Mouse (Mus musculus) heart, postnatal 14 days (tissue): ENCODE results near the gene Tceanc2. TPM values are rescaled to one million over a fixed set of nuclear protein-coding genes. Genes with fewer than 3 reads are reported as not detected.

Experiments used
- DNase-seq, 2 experiments: peaks; one replicate each; pipeline ENCODE4 v3.0.0; 2021 to 2022
- intact Hi-C: fragments of 180-260 bp; cut with DNase I; formaldehyde crosslinking; loops from one replicate; pipeline ENCODE4 v1.15.1; 2025
- total RNA-seq, 2 experiments: library from RNA; stranded (reverse); gene quantifications; 2 replicates each; pipeline ENCODE4 v1.2.3; 2021

Gene Tceanc2
- total RNA-seq, 2 experiments from 2014 or later: 11.8 to 12.5 TPM

GRCm38 (mm10) chr4:107180746-107181145 is 1.8 kb upstream of the Tceanc2 start:
- DNase-seq: no peak
- intact Hi-C loops: no loop called here

DNA sequence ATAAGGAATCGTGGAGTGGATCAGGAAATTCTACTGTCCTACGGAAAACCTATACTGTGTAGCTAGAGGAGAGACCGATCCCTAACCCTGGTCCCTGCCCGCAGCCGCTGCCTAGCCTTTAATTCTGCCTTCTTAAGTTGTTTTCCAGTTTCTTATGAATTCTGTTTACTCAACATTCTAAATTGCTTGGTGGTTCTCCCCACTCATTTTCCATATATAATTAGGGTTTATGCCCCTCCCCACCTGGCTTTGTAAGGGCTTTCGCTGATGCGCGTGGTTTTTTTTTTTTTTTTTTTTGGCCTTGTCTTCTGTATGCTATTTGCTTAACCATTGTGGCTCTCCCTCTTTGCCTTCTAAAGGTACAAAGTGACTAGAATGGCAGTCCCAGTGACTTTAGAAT is 645 bp upstream of the Tceanc2 start:
- no peak for DNase-seq
- intact Hi-C loops: loop anchor here (2.0 to 5.0 kb wide), 2 partner anchors 73 to 135 kb away; partner anchors contain the start of genes Hspb11, Lrrc42 and Yipf1

DNA sequence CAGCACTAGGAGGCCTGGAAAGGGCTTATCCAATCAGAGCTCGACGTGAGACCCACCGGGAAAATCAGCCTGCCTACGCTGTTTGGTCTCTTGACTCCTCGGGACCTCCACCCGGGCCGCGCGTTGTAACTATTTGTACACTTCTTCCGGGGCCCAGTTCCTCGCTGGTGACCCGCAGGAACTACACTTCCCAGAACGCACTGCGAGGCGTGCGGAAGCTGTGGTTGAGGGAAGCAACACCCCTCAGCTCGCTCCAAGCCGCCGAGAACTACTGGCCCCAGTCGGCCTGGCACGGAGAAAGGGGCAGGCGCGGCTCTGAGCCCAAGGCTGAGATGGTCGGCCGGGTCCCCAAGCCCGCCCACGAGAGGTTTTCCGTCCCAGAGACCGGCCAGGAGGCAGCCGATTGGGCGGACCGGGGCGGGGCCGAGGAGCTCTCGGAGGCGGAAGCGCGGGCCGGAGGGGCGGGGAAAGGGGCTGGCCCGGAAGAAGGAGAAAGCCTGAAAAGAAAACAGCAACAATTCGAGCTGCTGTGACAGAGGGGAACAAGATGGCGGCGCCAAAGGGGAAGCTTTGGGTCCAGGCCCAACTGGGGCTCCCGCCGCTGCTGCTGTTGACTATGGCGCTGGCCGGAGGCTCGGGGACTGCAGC is 610 bp downstream of the Tceanc2 start, which contains the start of gene Tmem59:
Gene Tmem59 (plus strand): TSS at position 218 of the 648 bp plus-strand sequence.
- peak; percentile 98 for DNase-seq
- intact Hi-C loops: loop anchor here (2.0 to 5.0 kb wide), 2 partner anchors 74 to 136 kb away; partner anchors contain the start of genes Hspb11, Lrrc42 and Yipf1

DNA sequence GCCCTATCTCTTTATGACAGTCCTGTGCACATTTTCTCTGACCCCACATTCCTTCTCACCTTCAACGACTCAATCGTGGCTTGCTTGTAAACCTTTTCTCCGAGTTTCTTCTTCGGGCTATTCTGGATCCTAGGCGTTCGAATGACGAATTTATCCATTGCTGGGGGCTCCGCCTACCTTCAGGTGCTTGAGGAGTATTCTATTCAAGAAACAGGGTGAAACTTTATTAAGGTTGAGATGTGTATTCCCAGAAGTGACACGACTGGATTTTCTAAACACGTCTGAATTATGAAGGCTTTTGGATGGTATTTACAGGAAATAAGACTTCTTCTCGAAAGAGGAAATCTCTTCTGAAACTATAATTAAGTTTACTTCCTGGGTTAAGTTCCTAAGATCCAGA is 1.4 kb downstream of the Tceanc2 start:
- intact Hi-C loops: loop anchor here (5.0 kb wide), 1 partner anchor 75 kb away; the partner anchor contains the start of genes Hspb11 and Lrrc42

DNA sequence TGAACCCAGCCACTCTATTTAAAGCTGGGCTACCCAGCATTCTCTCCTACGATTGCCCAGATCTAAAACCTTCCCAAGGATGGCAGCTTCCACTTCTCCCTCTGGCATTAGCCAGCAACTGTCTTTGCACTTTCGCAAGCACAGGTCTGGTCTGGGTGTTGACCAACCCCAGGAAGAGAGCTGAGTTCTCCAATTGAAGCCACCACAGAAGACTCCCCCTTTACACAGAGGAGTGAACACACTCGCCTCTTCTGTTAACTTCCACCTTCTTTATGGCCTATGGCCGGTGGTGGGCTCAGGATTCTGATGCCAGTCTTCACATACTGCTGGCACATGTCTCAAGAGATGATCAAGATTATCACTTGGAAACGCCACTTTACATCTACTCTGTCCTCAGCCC is 11.1 kb downstream of the Tceanc2 start:
- intact Hi-C loops: loop anchor here (10.0 kb wide), 1 partner anchor 363 kb away; the partner anchor contains the start of gene Acot11
- DNase-seq: no peak

More for the DNA sequence above, 1.4 kb downstream of the Tceanc2 start:
- no peak for DNase-seq

DNA sequence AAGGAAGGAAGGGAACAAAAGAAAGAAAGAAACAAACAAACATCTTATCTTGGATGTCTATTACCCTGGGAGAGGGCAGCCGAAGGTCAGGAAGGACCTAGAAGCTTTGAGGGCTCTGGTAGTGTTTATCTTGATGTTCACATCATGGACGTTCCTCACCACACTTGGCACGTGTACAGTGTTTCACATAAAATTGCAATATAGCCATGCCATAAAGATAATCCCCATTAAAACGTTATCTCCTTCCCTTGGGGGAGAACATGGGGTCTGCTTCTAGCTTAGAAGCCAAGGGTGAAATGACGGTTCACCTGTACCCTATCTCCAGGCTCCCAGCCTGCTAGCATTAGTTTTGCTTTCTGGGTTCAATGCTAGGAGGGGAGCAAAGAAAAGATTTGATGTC is 12.2 kb downstream of the Tceanc2 start:
- intact Hi-C loops: loop anchor here (10.0 kb wide), 1 partner anchor 362 kb away; the partner anchor contains the start of gene Acot11
- DNase-seq: no peak

DNA sequence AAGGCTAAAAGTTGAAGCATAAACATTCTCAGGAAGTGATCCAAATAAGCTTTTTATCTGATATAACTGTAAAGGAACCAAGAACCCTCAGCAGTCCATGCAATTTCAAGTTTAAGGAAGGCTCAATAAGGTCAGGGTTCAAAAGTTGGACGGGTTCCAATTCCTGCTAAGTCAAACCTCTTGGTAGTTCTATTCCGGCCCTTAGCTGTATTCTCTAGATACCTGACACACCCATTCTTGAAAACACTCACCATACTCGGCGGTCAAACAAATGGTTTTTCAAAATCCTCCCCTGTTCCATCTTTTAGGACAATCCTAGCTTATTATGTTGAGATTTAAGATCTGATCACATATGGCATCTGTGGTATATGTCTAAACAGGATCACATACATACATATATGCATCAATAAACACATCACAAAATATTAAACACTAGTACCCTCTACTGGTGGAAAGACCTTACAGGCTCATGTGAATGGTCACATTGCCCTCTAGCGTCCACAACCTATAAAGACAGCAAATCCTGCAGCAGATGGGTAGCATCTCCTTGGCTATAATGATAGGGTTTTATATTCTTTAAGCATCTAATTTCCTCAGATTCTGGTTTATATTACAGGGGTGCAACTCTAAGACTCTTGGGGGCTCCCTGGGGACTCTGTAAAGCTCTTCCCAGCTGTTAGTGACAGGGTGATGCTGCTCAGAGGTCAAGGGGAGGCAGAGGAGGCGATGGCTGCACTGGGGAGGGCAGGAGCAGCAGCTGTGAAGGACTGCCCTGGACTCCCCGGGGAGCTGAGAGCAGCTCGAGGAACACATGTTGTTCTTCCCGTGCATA is 14.9 kb downstream of the Tceanc2 start:
- intact Hi-C loops: loop anchor here (1.0 to 10.0 kb wide), 9 partner anchors 97 to 552 kb away; partner anchors contain the start of genes Acot11, Cyb5rl, Mrpl37 and Ssbp3

DNA sequence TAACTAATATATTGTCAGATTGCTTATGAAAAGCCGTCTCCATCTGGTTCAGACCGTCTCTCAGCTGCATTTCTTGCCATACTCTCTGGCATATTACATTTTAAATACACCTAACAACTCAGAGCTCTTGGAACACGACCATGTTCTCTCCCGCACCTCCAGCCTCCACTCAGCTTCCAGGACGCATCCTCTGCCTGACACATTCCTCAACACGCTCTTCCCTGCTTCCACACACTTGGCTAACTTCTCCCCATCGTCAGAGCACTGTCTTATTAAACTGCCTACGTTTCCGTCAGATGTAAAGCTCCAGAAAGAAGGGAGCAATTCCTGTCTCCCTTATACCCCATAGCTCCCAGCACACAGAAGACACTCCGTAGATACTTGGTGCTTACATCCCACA is 15.6 kb downstream of the Tceanc2 start:
- intact Hi-C loops: loop anchor here (2.0 to 10.0 kb wide), 6 partner anchors 96 to 551 kb away; partner anchors contain the start of genes Acot11, Cyb5rl and Mrpl37
- no peak for DNase-seq

More for the DNA sequence above, 14.9 kb downstream of the Tceanc2 start:
- peak; percentile 64 to 77 for DNase-seq

GRCm38 (mm10) chr4:107160181-107160580 is 18.7 kb downstream of the Tceanc2 start:
- DNase-seq: no peak
- intact Hi-C loops: loop anchor here (5.0 to 10.0 kb wide), 5 partner anchors 93 to 548 kb away; partner anchors contain the start of genes Acot11, Cyb5rl and Mrpl37

DNA sequence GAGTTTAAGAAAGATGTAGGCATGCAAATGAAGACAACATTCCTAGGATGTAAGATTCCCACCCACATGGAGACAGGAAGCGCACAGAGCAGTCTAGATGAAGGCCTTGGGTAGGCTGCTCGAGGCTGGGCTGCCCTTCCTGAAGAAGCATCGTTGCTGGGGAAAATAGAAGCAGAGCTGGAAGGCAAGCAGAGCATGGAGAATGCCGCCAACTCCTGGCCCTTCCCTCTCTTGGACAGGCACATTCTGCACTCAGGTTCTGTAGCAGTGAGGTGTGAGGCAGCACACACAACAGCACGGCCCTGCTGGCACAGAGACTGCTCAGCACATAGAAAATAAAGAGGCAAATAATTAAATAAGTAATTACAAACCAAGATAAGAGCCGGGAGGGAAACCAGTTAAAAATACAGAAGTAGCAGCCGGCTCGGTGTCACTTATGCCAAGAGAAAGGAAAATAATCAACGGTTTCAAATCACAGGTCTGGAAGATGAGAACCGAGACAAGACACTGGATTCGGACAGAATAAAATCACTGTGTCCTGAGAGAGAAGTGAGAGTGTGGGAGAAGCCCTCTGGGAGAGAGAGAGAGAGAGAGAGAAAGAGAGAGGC is 19.6 kb downstream of the Tceanc2 start:
- intact Hi-C loops: no loop called here
- DNase-seq: no peak

GRCm38 (mm10) chr4:107156983-107157401 is 21.9 kb downstream of the Tceanc2 start:
- intact Hi-C loops: no loop called here
- DNase-seq: no peak

DNA sequence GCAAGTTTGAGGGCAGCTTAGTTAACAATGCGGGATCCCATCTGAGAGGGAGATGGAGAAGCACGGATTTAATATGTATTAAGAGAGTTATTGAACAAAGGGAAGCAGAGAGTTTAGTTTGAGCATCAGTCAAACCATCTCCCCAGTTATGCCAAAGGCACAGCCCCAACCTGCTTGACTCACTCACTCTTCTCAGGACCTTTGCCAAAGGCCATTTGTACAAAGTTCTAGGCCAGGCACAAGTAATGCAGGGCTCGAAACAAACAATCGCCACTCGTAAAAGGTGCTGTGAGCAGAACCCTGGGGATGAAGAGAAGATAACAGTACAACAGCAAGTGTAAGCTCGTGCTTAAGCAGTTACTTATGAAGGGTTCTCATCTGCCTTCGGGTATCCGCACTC is 26.3 kb downstream of the Tceanc2 start:
- DNase-seq: no peak
- intact Hi-C loops: no loop called here

DNA sequence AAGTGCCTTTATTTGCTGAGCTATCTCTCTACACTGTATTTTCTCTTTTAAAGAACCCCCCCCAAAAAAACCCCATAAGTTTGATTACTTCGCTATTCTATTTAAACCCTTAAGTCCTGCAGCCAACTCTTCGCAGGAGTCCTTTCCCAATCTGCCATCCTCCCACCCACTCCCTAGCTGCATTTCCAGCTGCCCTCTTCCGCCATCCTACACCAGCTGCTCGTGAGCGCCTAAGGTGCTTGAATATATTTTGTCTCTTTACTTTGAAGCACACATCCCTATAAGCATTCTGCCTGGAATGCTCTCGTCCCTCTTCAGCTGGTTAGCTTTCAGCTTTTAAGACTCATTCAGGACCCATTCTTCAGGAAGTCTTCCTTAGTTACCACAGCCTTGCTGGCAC is 27.9 kb downstream of the Tceanc2 start:
- no peak for DNase-seq
- intact Hi-C loops: no loop called here

- no peak for DNase-seq
- intact Hi-C loops: no loop called here
Measured at GRCm38 (mm10) chr4:107143511-107143910, 35.4 kb downstream of the Tceanc2 start.

GRCm38 (mm10) chr4:107139836-107140631 is 38.9 kb downstream of the Tceanc2 start:
- intact Hi-C loops: no loop called here
- DNase-seq: no peak

DNA sequence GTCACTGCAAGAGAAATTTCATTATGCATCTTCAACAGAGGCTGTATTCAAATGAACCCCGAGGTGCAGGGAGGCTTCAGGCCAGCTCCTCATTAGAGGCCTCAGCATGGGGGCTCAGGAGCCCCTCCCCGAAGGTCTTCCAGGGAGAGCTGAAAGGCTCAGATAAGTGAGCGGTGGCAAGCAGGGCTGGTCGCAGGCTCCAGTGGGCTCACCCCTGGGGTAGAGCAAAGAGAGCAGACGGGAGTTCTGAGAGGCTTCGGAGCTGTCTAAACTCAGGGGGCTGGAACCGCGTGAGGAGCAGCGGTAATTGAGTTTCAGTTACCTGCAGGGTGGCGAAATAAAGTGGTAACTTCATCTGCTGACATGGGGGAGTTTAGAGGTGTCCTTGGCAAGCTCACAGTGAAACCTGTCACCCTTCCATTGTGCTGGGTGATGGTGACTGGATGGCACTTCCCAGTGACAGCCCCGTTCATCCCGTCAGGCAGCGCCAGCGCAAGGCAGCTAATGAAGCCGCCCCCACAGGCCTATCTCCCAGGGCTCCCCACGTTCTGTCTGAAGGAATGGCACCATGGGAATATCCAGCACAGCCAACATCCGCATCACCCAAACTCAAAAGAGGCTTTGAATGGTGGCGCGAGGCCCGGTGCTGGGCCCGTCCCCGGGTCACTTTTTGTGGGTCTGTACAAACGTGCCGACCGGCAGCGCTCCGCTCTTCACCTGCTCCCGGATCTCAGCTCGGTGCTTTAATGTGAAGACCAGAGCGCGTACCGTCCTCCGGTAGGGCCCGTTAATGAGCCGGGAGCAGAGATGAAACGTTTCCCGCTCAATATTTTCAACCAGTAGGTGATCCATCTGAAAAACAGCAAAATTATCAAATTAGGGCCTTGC is 39.7 kb downstream of the Tceanc2 start:
- intact Hi-C loops: no loop called here
- DNase-seq: no peak

DNA sequence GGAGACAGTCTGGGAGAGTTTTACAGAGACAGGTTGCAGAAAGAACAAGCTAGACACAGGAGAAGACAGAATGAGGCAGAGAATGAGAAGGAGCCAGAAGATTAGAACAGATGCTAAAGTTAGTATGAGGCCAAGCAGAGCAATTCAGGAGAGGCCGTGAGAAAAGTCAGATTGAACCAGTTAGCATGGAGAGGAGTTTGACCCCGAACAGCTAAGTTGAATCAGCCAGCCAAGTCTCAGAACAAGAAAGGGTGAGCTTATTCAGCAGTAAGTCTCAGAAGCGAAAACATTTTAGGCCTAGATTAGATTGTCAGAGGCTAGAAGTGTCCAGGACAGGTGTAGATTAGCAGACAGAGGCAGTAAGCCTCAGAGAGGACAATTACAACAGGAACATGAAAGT is 42.4 kb downstream of the Tceanc2 start:
- intact Hi-C loops: no loop called here
- no peak for DNase-seq

DNA sequence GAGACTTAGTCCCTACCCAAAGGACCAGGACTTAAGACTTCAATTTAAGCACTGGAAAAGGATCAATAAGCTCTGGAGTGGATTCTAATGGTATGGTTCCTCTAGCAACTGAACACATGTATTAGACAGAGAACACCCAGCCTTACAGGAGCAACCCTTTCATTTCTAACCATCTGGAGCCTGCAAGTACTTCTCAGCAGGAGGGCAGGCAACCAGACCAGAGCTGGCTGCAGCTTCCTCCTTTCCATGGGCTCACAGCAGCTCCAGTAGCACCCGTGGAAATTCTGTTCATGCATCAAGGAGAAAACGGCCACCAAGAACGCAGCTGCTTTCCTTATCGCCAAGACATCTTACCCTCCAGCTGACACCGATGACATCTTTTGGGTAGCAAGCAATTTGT is 43.3 kb downstream of the Tceanc2 start:
- intact Hi-C loops: no loop called here

GRCm38 (mm10) chr4:107134891-107135290 is 44.0 kb downstream of the Tceanc2 start:
- intact Hi-C loops: no loop called here
- DNase-seq: no peak

More for the DNA sequence above, 43.3 kb downstream of the Tceanc2 start:
- no peak for DNase-seq
